Mouse (Mus musculus) c-Kit-positive CD71-positive TER-119-positive erythroid progenitor cells, embryonic 14.5 days (primary cell): ENCODE data around the gene Gm5796.
"Not testable (repeated sequence)": the region's sequence is repeated elsewhere in the genome, so short reads cannot be mapped to it uniquely, and the experiment has no call there.

Source experiments
- DNase-seq: peaks from one replicate; pipeline ENCODE4 v3.0.0-alpha.2; 2013; ENCODE audit warnings: low spot score

Gm5796 gene

GRCm38 (mm10) chr14:4023641-4024040 lies at the start of gene Gm5796:
TSS of gene Gm5796 (plus strand) at chr14:4023941.
- DNase-seq: not testable (repeated sequence)

- not testable (repeated sequence) for DNase-seq
These were observed 25.6 kb upstream of the Gm5796 start, which contains the start of gene Gm3099 for GRCm38 (mm10) chr14:3998094-3998493. TSS of gene Gm3099 (plus strand) at chr14:3998394.

GRCm38 (mm10) chr14:4083820-4084219 lies 60.1 kb downstream of the Gm5796 start, which contains the start of gene Gm3115:
TSS of gene Gm3115 (plus strand) at chr14:4084120.
- DNase-seq: not testable (repeated sequence)
